9 mouse cellular contexts compared by ENCODE assay signal in the genomic region with DNA sequence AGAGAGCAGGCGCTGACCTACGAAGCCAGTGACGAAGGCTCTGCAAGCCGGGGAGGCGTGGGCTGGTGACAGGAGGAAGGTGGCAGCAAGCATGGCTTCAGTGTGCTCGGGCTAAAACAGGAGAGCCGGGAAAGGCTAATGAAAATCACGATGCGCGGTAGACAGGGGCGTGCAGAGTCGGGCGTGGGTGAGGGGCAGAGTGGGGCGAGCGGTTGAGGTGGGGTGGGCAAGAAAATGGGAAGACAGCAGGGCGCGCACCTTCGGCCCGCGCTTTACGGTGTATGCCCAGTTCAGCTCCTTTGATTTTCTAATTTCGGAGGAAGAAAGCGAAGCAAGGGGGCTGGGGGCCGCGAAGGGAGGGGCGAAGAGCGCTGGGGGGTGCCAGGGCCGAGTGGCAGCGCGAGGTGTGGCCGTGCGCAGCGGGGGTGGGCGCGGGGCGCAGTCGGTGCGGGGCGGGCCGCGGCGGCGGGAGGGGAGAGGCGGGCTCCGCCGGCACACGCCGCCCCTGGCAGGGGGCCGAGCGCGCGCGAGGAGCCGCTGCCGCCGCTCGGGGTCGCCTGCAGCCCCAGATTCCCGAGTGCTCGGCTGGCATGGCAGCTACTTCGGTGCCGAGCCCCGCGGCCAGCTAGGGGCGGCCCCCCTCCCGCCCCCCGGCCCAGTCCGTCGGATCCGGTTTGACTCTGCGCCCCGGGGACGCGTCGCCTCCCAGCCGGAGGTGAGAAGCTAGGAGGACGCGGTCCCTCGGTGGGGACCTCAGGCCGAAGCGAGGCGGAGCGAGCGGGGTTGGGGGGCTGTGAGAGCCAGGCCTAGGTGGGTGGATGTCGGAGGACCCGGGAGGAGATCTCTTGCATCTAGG. TPM values are rescaled to one million over a fixed set of nuclear protein-coding genes. Genes with fewer than 3 reads are reported as not detected.
DNase-seq lines count a peak whose midpoint lies in the region; ATAC-seq lines count a peak whose summit lies in the region.
"Had no signal": no experiment of that assay in that cellular context is flagged by ENCODE, and none has a peak within 500 bp of the region (broad histone marks: within the 10 kb centered on the region; RNA-seq: fewer than 3 reads in every experiment).

A gene (plus strand): TSS at position 58 of the 856 bp plus-strand sequence.

- peaks cover 12% of the 10 kb centered on the region; the same call in 1 of the 2 replicates for H3K4me1 ChIP-seq in hindbrain, embryonic 11.5 days (replicated peaks; ENCODE audit: control insufficient read depth, insufficient read depth, low read length)
- H3K4me1 ChIP-seq in limb, embryonic 12.5 days (replicated peaks) = peaks cover 18% of the 10 kb centered on the region

- H3K27me3 ChIP-seq in hindbrain, embryonic 11.5 days (ENCODE audit: control insufficient read depth, insufficient read depth, low read length) = peaks cover 40% of the 10 kb centered on the region
- H3K27me3 ChIP-seq in limb, embryonic 12.5 days = peaks cover 75% of the 10 kb centered on the region

- H3K27ac ChIP-seq in hindbrain, embryonic 11.5 days (ENCODE audit: low read depth, low read length) = no peak within 1 kb of the TSS
- no peak within 1 kb of the TSS for H3K27ac ChIP-seq in limb, embryonic 12.5 days
- H3K27ac ChIP-seq: macrophage had no signal

- no peaks in the 10 kb centered on the region for H3K9me3 ChIP-seq in hindbrain, embryonic 11.5 days (ENCODE audit: control insufficient read depth, low read length)
- H3K9me3 ChIP-seq in limb, embryonic 12.5 days = no peaks in the 10 kb centered on the region

- H3K36me3 ChIP-seq in hindbrain, embryonic 11.5 days (ENCODE audit: control insufficient read depth, insufficient read depth, low read length) = no peaks in the 10 kb centered on the region
- no peaks in the 10 kb centered on the region for H3K36me3 ChIP-seq in limb, embryonic 12.5 days

- 0% methylated on average over 44 of the region's 86 CpGs for WGBS in hindbrain, embryonic 11.5 days
- WGBS in limb, embryonic 12.5 days = under 1% methylated on average over 77 of the region's 86 CpGs

- peak within 1 kb of the TSS; percentile 58 for H3K9ac ChIP-seq in hindbrain, embryonic 11.5 days (ENCODE audit: low read depth, low read length)
- H3K9ac ChIP-seq in limb, embryonic 12.5 days (replicated peaks) = peak within 1 kb of the TSS; percentile 66

- H3K4me3 ChIP-seq in hindbrain, embryonic 11.5 days (ENCODE audit: low read depth, low read length) = peak within 1 kb of the TSS; percentile 60
- peak within 1 kb of the TSS; percentile 64 for H3K4me3 ChIP-seq in limb, embryonic 12.5 days (replicated peaks)

- ATAC-seq in hindbrain, embryonic 11.5 days (ENCODE audit: low FRiP score) = peak; percentile 58; the same call in 1 of the 2 replicates
- no peak for ATAC-seq in limb, embryonic 12.5 days (ENCODE audit: insufficient number of reproducible peaks, insufficient read depth, low FRiP score, low TSS enrichment, low read depth)

- DNase-seq in cerebellum, postnatal 14 days = peak; percentile 31 to 40
- DNase-seq in cerebellum, adult 9-10 months = no peak
- DNase-seq in urinary bladder, adult 2 months (ENCODE audit: low spot score) = no peak
- DNase-seq in urinary bladder, adult 18-20 months (ENCODE audit: low spot score in 2 of 2) = no peak
- DNase-seq in hindbrain, embryonic 11.5 days (ENCODE audit: low spot score) = peak; percentile 54
- DNase-seq in retina, postnatal 1 day = peak; percentile 56
- no peak for DNase-seq in ovary, postnatal 10 days (ENCODE audit: low spot score)

- peak within 1 kb of the TSS; percentile 100 for H3K4me2 ChIP-seq in hindbrain, embryonic 11.5 days (replicated peaks; ENCODE audit: low read depth, low read length)
- H3K4me2 ChIP-seq in limb, embryonic 12.5 days = peak within 1 kb of the TSS; percentile 100

RNA-seq across cellular contexts. Expression of the gene that starts here (rescaled TPM):
- polyA plus RNA-seq in urinary bladder, adult 2 months (2012; rRNA removed) = 19.8 and 27.6 TPM in 2 replicates
- polyA plus RNA-seq in hindbrain, embryonic 11.5 days (2014; fragmentation: Nextera tagmentation; extraction: Ambion mirVana) = 1.3 and 1.8 TPM in 2 replicates
- polyA plus RNA-seq in limb, embryonic 12.5 days (2016; fragmentation: Nextera tagmentation; extraction: Ambion mirVana) = 3.8 and 4.8 TPM in 2 replicates
- polyA plus RNA-seq: macrophage had no signal

Comparison
In these comparisons a context has a peak if more than half of its experiments do, and no peak if none do; other contexts are left out.
1. DNase-seq: peak in cerebellum, postnatal 14 days (2 of 2), hindbrain, embryonic 11.5 days (single experiment) and retina, postnatal 1 day (single experiment); none in cerebellum, adult 9-10 months (single experiment), urinary bladder, adult 2 months (single experiment), urinary bladder, adult 18-20 months (0 of 2) and ovary, postnatal 10 days (single experiment).